Mouse (Mus musculus) granulocyte monocyte progenitor cell, adult 5-6 weeks (primary cell): ENCODE data around the gene Colgalt1. TPM values are rescaled to one million over a fixed set of nuclear protein-coding genes. Genes with fewer than 3 reads are reported as not detected.

ENCODE experiments used
- ATAC-seq: replicated peaks from 2 replicates; pipeline ENCODE4 v1.8.0; 2016; ENCODE audit warnings: mild to moderate bottlenecking, moderate TSS enrichment, inconsistent platforms; ENCODE audit not compliant: poor library complexity, severe bottlenecking
- total RNA-seq, 2 experiments: library from RNA; stranded (forward) in 1 of 2; stranded (reverse) in 1 of 2; fragments of 200-712, 200-1000 nt in 1 of 2; fragments of >200 nt in 1 of 2; fragmentation: Nextera tagmentation in 1 of 2; gene quantifications; 2 replicates each; pipeline ENCODE4 v1.2.3; 2014 to 2017

Colgalt1 gene
- total RNA-seq (2014; fragmentation: Nextera tagmentation) (93.8 and 107 TPM in 2 replicates), total RNA-seq (2017) (77.1 and 84.4 TPM in 2 replicates)

GRCm38 (mm10) chr8:71610822-71611651 is at the start of gene Colgalt1:
TSS of gene Colgalt1 (plus strand) at chr8:71610998.
- ATAC-seq = peak; percentile 91

DNA sequence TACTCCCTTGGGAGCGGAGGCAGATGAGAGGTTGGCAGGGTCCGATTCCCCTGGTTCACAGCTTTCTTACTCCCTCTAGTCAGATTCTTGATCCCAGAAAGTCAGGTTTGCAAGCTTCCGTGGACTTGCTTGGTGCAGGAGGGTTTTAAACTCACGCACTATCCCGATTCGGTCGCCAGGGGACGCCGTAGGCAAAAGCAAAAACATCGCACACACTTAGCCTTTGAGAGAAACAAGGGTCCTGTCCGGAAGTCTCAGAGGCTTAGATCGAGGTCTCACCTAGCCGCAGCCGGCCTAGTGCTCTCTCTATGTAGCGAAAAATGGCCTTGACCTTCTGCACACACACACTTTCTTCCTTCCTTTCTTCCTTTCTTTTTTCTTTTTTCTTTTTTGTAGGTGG is 49.4 kb upstream of the Colgalt1 start:
- ATAC-seq = peak; percentile 54

DNA sequence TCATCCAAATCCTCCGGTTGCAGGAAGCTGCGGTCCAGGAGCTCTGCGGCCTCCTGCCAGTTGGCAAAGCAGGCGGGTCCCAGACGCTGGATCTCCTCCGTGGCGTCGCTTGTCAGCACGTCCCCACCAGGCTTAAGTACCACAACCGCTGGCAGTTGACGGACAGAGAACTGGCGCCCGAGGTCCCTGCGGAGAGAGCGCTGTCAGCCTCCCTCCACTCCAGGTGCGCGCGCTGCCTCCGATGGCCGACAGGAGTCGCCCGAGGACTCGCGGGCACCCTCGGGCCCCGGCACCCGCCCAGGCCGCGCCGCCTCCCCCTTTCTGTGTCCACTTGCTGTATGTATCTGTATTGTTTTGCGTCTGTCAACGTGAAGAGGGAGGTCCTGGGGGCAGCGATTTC is 48.0 kb upstream of the Colgalt1 start:
- ATAC-seq = peak; percentile 70

- ATAC-seq = no peak
Measured at GRCm38 (mm10) chr8:71563992-71564391, 46.8 kb upstream of the Colgalt1 start.

GRCm38 (mm10) chr8:71566501-71566900 is 44.3 kb upstream of the Colgalt1 start, which contains the start of gene Nxnl1:
TSS of gene Nxnl1 (minus strand) at chr8:71566601.
- no peak for ATAC-seq

GRCm38 (mm10) chr8:71567587-71567986 is 43.2 kb upstream of the Colgalt1 start:
- no peak for ATAC-seq

GRCm38 (mm10) chr8:71568387-71568937 is 42.3 kb upstream of the Colgalt1 start, which contains the start of gene Slc27a1:
TSS of gene Slc27a1 (plus strand) at chr8:71568882.
- ATAC-seq = peak; percentile 52

DNA sequence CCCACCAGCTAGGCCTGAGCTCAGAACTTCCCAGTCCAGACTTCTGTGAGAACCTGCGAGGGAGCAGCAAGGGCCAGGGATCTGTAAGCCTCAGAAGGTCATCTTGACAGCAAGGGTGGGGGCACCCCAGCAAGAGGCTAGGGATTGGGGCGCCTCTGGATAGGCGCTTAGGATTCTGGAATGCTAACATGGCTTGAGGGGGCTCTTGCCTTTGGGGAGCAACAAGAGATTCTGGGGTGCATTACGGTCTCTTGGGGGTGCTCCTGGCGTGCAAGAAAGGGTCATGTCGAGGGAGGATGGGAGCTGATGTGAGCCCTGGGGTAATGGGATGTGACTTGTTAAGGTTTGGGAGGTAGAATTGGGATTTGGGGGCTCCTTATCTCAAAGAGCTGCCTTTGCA is 41.9 kb upstream of the Colgalt1 start:
- ATAC-seq = no peak

- peak; percentile 47 for ATAC-seq
Measured at GRCm38 (mm10) chr8:71569366-71570290, 41.2 kb upstream of the Colgalt1 start.

DNA sequence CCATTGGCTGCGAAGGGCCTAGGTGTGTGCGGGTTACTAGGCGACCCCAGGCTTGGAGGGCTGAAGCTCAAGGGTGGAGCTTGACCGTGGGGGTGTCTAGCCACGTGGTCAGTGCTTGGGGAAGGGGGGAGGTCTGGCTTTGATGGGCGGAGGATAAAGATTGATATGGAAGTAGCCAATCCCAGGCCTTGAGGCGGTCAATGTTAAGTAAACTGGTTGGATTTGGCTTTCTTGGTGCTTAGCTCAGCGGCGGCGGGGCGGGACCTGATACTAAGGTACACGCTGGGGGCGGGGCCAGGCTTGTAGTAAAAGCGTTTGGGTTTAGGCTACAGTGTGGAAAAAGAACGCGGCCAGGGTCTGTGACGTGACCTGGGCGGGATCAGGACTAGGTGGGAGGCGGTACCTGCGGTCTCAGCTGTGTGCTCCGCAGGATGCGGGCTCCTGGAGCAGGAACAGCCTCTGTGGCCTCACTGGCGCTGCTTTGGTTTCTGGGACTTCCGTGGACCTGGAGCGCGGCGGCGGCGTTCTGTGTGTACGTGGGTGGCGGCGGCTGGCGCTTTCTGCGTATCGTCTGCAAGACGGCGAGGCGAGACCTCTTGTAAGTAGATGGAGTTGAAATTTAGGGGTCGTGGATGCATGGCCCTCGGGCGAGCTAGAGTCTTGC is 40.4 kb upstream of the Colgalt1 start:
- ATAC-seq = peak; percentile 82

GRCm38 (mm10) chr8:71572077-71572476 is 38.7 kb upstream of the Colgalt1 start:
- ATAC-seq = no peak

- no peak for ATAC-seq
Measured at GRCm38 (mm10) chr8:71572847-71573633, 37.8 kb upstream of the Colgalt1 start.

GRCm38 (mm10) chr8:71574426-71574825 is 36.4 kb upstream of the Colgalt1 start:
- ATAC-seq = no peak

DNA sequence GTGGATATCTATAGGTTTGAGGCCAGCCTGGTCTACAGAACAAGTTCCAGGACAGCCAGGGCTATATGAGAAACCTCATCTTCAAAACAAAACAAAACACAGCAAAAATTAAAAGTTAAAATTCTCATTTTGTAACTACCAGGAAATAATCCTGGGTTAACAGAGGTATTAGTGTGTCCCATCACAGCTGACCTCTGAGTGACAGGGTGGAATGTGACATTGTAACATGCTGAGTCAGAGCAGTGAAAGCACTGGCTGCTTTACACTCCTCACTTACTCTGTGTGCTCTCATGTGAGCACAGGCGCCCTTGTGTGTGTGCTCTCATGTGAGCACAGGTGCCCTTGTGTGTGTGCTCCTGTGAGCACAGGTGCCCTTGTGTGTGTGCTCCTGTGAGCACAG is 35.8 kb upstream of the Colgalt1 start:
- ATAC-seq = no peak

- no peak for ATAC-seq
Measured at GRCm38 (mm10) chr8:71577856-71578387, 32.9 kb upstream of the Colgalt1 start.

DNA sequence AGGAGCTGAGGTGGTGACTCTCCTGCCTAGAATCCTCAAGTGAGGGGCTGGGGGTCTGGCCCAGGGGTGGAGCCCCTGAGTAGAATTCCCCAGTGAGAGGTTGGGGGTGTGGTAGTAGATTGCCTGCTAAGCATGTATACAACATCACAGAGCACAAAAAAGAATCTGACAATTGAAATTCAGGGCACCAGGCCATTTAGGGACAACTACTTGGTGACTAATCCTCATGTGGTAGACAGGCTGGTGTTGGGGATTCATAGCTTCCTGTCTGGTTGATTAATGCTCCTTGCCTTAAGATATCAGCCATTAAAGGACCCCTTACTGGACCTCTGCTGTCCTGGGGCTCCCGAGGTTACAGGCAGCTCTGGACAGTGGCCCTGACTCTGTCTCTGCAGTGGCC is 31.8 kb upstream of the Colgalt1 start:
- ATAC-seq = no peak

DNA sequence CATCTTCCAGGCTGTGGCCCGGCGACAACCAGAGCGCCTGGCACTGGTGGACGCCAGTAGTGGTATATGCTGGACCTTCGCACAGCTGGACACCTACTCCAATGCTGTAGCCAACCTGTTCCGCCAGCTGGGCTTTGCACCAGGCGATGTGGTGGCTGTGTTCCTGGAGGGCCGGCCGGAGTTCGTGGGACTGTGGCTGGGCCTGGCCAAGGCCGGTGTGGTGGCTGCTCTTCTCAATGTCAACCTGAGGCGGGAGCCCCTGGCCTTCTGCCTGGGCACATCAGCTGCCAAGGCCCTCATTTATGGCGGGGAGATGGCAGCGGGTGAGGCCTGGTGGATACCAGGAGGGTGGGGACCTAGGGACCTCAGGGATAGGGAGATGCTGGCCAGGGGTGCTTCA is 31.3 kb upstream of the Colgalt1 start:
- no peak for ATAC-seq

GRCm38 (mm10) chr8:71580201-71580600 is 30.6 kb upstream of the Colgalt1 start:
- ATAC-seq = peak; percentile 27; the same call in 1 of the 2 replicates

GRCm38 (mm10) chr8:71586891-71587290 is 23.9 kb upstream of the Colgalt1 start:
- peak; percentile 54 for ATAC-seq
